Mouse (Mus musculus): ENCODE measurements around the gene Ccr2.
"Not testable (repeated sequence)": the region's sequence is repeated elsewhere in the genome, so short reads cannot be mapped to it uniquely, and the experiment has no call there.

Ccr2 gene

GRCm38 (mm10) chr9:124118489-124118888, 16.7 kb downstream of the Ccr2 start:
- peak; percentile 70 for DNase-seq (ENCODE audit: low read depth, low spot score)

GRCm38 (mm10) chr9:124121387-124122184, 19.8 kb downstream of the Ccr2 start, which contains the start of gene Ccr5:
Ccr5 (plus strand) TSS chr9:124121543.
- no peak for DNase-seq (ENCODE audit: low read depth, low spot score)

- DNase-seq (ENCODE audit: low read depth, low spot score) = no peak
Measured at GRCm38 (mm10) chr9:124125576-124125975, 23.8 kb downstream of the Ccr2 start.

- no peak for DNase-seq (ENCODE audit: low read depth, low spot score)
Measured at GRCm38 (mm10) chr9:124126373-124126772, 24.6 kb downstream of the Ccr2 start.

- DNase-seq (ENCODE audit: low read depth, low spot score) = no peak
Measured at GRCm38 (mm10) chr9:124127412-124127811, 25.7 kb downstream of the Ccr2 start.

GRCm38 (mm10) chr9:124128379-124128778, 26.6 kb downstream of the Ccr2 start:
- peak; percentile 57 for DNase-seq (ENCODE audit: low read depth, low spot score)

GRCm38 (mm10) chr9:124132899-124133298, 31.1 kb downstream of the Ccr2 start:
- peak; percentile 29 for DNase-seq (ENCODE audit: low read depth, low spot score)

- not testable (repeated sequence) for DNase-seq (ENCODE audit: low read depth, low spot score)
Measured at GRCm38 (mm10) chr9:124134919-124135318, 33.2 kb downstream of the Ccr2 start.

GRCm38 (mm10) chr9:124137619-124138018, 35.9 kb downstream of the Ccr2 start:
- no peak for DNase-seq (ENCODE audit: low read depth, low spot score)

- no peak for DNase-seq (ENCODE audit: low read depth, low spot score)
Measured at GRCm38 (mm10) chr9:124138055-124138775, 36.5 kb downstream of the Ccr2 start.

GRCm38 (mm10) chr9:124143678-124144077, 41.9 kb downstream of the Ccr2 start:
- DNase-seq (ENCODE audit: low read depth, low spot score) = peak; percentile 76

- DNase-seq (ENCODE audit: low read depth, low spot score) = no peak
Measured at GRCm38 (mm10) chr9:124146307-124146706, 44.6 kb downstream of the Ccr2 start.

Data from A20 (cell line).